Comparison of ENCODE assay signal across 8 mouse cellular contexts in the genomic region with DNA sequence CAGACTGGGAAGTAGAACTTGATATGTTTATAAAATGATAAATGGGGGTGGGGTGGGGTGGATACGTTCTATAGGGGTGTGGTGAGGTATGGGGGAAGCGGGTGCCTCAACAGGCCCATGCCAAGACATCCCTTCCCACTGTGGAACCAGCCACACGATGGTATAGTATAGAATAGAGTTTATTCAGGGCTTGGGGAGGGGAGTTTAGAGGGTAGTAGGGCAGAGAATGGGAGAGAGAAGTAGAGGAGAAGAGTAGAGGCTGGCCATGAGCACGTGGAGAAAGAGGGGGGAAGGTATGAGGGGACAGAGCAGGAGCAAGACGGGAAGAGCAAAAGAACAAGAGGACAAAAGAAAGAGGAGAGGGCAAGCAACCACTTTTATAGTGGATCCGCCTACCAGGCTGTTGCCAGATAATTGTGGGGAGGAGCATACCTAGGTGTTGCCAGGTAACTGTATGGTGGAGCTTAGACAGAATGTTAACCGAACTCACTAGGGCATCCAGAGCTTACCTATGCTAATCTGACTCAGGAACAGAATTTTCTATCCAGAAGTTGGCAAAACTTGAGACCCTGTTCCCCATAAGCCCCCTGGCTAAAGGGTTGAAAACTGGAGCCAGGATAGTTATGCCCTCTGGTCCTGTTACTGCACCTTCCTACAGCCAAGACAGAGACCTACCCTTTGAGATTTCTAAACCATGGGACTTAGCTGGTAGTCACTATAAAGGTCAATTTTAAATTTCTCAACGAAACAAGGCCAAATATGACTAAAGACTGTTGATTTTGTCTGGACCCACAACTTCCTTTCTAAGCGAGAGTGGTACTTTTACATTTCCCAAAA. TPM values are rescaled to one million over a fixed set of nuclear protein-coding genes. Genes with fewer than 3 reads are reported as not detected.
A peak's percentile ranks its signal among the peaks of the same experiment; 100 is the strongest.
DNase-seq lines count a peak whose midpoint lies in the region; ATAC-seq lines count a peak whose summit lies in the region.

No protein-coding gene starts in this region.

- DNase-seq in heart, adult 18-20 months, result no peak
- peak; percentile 62 for DNase-seq in ZHBTc4 (ENCODE audit: low read depth, low spot score)
- DNase-seq in gastrocnemius, postnatal 14 days, result no peak
- DNase-seq in retina, postnatal 1 day, result no peak
- DNase-seq in left cerebral cortex, adult 18-20 months (ENCODE audit: low spot score in 2 of 2), result no peak

- H3K4me2 ChIP-seq in heart, embryonic 14.5 days (ENCODE audit: low read length), result peak overlapping the region; percentile 75
- H3K4me2 ChIP-seq in hindbrain, embryonic 12.5 days (replicated peaks), result peak overlapping the region; percentile 65
- peak overlapping the region; percentile 60 for H3K4me2 ChIP-seq in midbrain, embryonic 12.5 days (replicated peaks)

- H3K9ac ChIP-seq in heart, embryonic 14.5 days (ENCODE audit: low read length), result peak overlapping the region; percentile 80; the same call in 1 of the 2 replicates
- H3K9ac ChIP-seq in hindbrain, embryonic 12.5 days, result no peak overlapping the region
- no peak overlapping the region for H3K9ac ChIP-seq in midbrain, embryonic 12.5 days (replicated peaks)

- intact Hi-C loops in gastrocnemius, postnatal 14 days (cut with DNase I; ENCODE audit: low total_unique reads), result loop anchor here (10.0 kb wide), 1 partner anchor 119 kb away; the partner anchor contains the start of gene Zfp235

- H3K36me3 ChIP-seq in heart, embryonic 14.5 days (ENCODE audit: control insufficient read depth, insufficient read depth, low read length), result no peaks in the 10 kb centered on the region
- no peaks in the 10 kb centered on the region for H3K36me3 ChIP-seq in hindbrain, embryonic 12.5 days
- no peaks in the 10 kb centered on the region for H3K36me3 ChIP-seq in midbrain, embryonic 12.5 days

- H3K27me3 ChIP-seq in heart, embryonic 14.5 days (ENCODE audit: control insufficient read depth, insufficient read depth, low read length), result no peaks in the 10 kb centered on the region
- no peaks in the 10 kb centered on the region for H3K27me3 ChIP-seq in hindbrain, embryonic 12.5 days
- 0 out of 2 replicates have a peak, but pooled peaks cover 2% of the 10 kb centered on the region for H3K27me3 ChIP-seq in midbrain, embryonic 12.5 days

- no peaks in the 10 kb centered on the region for H3K9me3 ChIP-seq in heart, embryonic 14.5 days (ENCODE audit: control insufficient read depth, low read length)
- H3K9me3 ChIP-seq in hindbrain, embryonic 12.5 days (replicated peaks), result no peaks in the 10 kb centered on the region
- no peaks in the 10 kb centered on the region for H3K9me3 ChIP-seq in midbrain, embryonic 12.5 days

- WGBS in heart, embryonic 14.5 days, result 59% methylated on average over 9 of the region's 9 CpGs
- 65% methylated on average over 9 of the region's 9 CpGs for WGBS in hindbrain, embryonic 12.5 days
- WGBS in midbrain, embryonic 12.5 days, result 63% methylated on average over 9 of the region's 9 CpGs

- H3K4me1 ChIP-seq in heart, embryonic 14.5 days (ENCODE audit: control insufficient read depth in 2 of 2, insufficient read depth in 2 of 2, low read length in 2 of 2), result peaks cover 3 to 5% of the 10 kb centered on the region in 2 experiments
- peaks cover 12% of the 10 kb centered on the region for H3K4me1 ChIP-seq in hindbrain, embryonic 12.5 days
- peaks cover 5% of the 10 kb centered on the region; the same call in 1 of the 2 replicates for H3K4me1 ChIP-seq in midbrain, embryonic 12.5 days

- peak overlapping the region in 1 of 2 experiments; percentile 52; a peak in 2 of 4 replicates for H3K4me3 ChIP-seq in heart, embryonic 14.5 days (ENCODE audit: control insufficient read depth in 1 of 2, insufficient read depth in 1 of 2, low read depth in 1 of 2, low read length in 2 of 2)
- H3K4me3 ChIP-seq in hindbrain, embryonic 12.5 days, result peak overlapping the region; percentile 49
- H3K4me3 ChIP-seq in midbrain, embryonic 12.5 days, result peak overlapping the region; percentile 51

- ATAC-seq in heart, embryonic 14.5 days (ENCODE audit: insufficient number of reproducible peaks, insufficient read depth, low FRiP score, low read depth), result no peak; the same call in 1 of the 2 replicates
- peak; percentile 72 for ATAC-seq in hindbrain, embryonic 12.5 days (ENCODE audit: low FRiP score)
- peak; percentile 67 for ATAC-seq in midbrain, embryonic 12.5 days (ENCODE audit: low FRiP score, low read depth)

- no peak overlapping the region for H3K27ac ChIP-seq in heart, embryonic 14.5 days (replicated peaks in 1 of 2; ENCODE audit: control insufficient read depth in 1 of 2, insufficient read depth in 1 of 2, low read depth in 2 of 2, low read length in 2 of 2)
- no peak overlapping the region for H3K27ac ChIP-seq in hindbrain, embryonic 12.5 days
- H3K27ac ChIP-seq in midbrain, embryonic 12.5 days (replicated peaks), result no peak overlapping the region

RNA-seq across cellular contexts. Expression of gene Zfp108, which starts 0.6 kb away (rescaled TPM):
- polyA plus RNA-seq in heart, embryonic 14.5 days (2014; fragmentation: Nextera tagmentation; extraction: Ambion mirVana), result 2.2 and 2.5 TPM in 2 replicates
- 1 to 10 TPM; 1.0 to 1.2 TPM for total RNA-seq in heart, adult 18-20 months (2021)
- 4.4 and 5.4 TPM in 2 replicates for polyA plus RNA-seq in hindbrain, embryonic 12.5 days (2016; fragmentation: Nextera tagmentation; extraction: Ambion mirVana)
- 3.8 and 4.8 TPM in 2 replicates for polyA plus RNA-seq in midbrain, embryonic 12.5 days (2016; fragmentation: Nextera tagmentation; extraction: Ambion mirVana)
- total RNA-seq in gastrocnemius, postnatal 14 days (2021), result 1 to 10 TPM; 1.4 TPM
- 1 to 10 TPM; 7.7 to 8.4 TPM for total RNA-seq in left cerebral cortex, adult 18-20 months (2021)

RNA-seq across cellular contexts. Expression of gene Zfp93, which starts 16.2 kb away (rescaled TPM):
- 5.0 and 6.5 TPM in 2 replicates for polyA plus RNA-seq in heart, embryonic 14.5 days (2014; fragmentation: Nextera tagmentation; extraction: Ambion mirVana)
- 1 to 10 TPM; 3.1 to 3.6 TPM for total RNA-seq in heart, adult 18-20 months (2021)
- polyA plus RNA-seq in hindbrain, embryonic 12.5 days (2016; fragmentation: Nextera tagmentation; extraction: Ambion mirVana), result 7.3 and 8.7 TPM in 2 replicates
- 7.1 and 7.7 TPM in 2 replicates for polyA plus RNA-seq in midbrain, embryonic 12.5 days (2016; fragmentation: Nextera tagmentation; extraction: Ambion mirVana)
- 1 to 10 TPM; 3.0 to 3.7 TPM for total RNA-seq in gastrocnemius, postnatal 14 days (2021)
- 10 to 100 TPM; 11.6 to 12.7 TPM for total RNA-seq in left cerebral cortex, adult 18-20 months (2021)

RNA-seq across cellular contexts. Expression of gene Zfp109, which starts 16.6 kb away (rescaled TPM):
- 2.3 and 3.4 TPM in 2 replicates for polyA plus RNA-seq in heart, embryonic 14.5 days (2014; fragmentation: Nextera tagmentation; extraction: Ambion mirVana)
- 1 to 10 TPM; 2.0 to 2.2 TPM for total RNA-seq in heart, adult 18-20 months (2021)
- polyA plus RNA-seq in hindbrain, embryonic 12.5 days (2016; fragmentation: Nextera tagmentation; extraction: Ambion mirVana), result 4.9 and 5.5 TPM in 2 replicates
- polyA plus RNA-seq in midbrain, embryonic 12.5 days (2016; fragmentation: Nextera tagmentation; extraction: Ambion mirVana), result 3.8 and 5.2 TPM in 2 replicates
- 1 to 10 TPM; 1.5 to 1.7 TPM for total RNA-seq in gastrocnemius, postnatal 14 days (2021)
- total RNA-seq in left cerebral cortex, adult 18-20 months (2021), result 10 to 100 TPM; 10.2 to 12.1 TPM

RNA-seq across cellular contexts. Expression of gene Zfp111, which starts 42.8 kb away (rescaled TPM):
- 6.6 and 7.1 TPM in 2 replicates for polyA plus RNA-seq in heart, embryonic 14.5 days (2014; fragmentation: Nextera tagmentation; extraction: Ambion mirVana)
- 1 to 10 TPM; 3.0 to 4.5 TPM for total RNA-seq in heart, adult 18-20 months (2021)
- 9.3 and 10.4 TPM in 2 replicates for polyA plus RNA-seq in hindbrain, embryonic 12.5 days (2016; fragmentation: Nextera tagmentation; extraction: Ambion mirVana)
- polyA plus RNA-seq in midbrain, embryonic 12.5 days (2016; fragmentation: Nextera tagmentation; extraction: Ambion mirVana), result 8.3 and 10.7 TPM in 2 replicates
- total RNA-seq in gastrocnemius, postnatal 14 days (2021), result 1 to 10 TPM; 3.6 to 4.7 TPM
- 10 to 100 TPM; 12.7 to 13.5 TPM for total RNA-seq in left cerebral cortex, adult 18-20 months (2021)

RNA-seq across cellular contexts. Expression of gene Zfp61, which starts 47.0 kb away (rescaled TPM):
- 12.9 and 15.9 TPM in 2 replicates for polyA plus RNA-seq in heart, embryonic 14.5 days (2014; fragmentation: Nextera tagmentation; extraction: Ambion mirVana)
- total RNA-seq in heart, adult 18-20 months (2021), result 1 to 10 TPM; 2.2 to 2.6 TPM
- 45.0 and 46.4 TPM in 2 replicates for polyA plus RNA-seq in hindbrain, embryonic 12.5 days (2016; fragmentation: Nextera tagmentation; extraction: Ambion mirVana)
- polyA plus RNA-seq in midbrain, embryonic 12.5 days (2016; fragmentation: Nextera tagmentation; extraction: Ambion mirVana), result 45.1 and 45.4 TPM in 2 replicates
- 1 to 10 TPM; 2.6 to 3.8 TPM for total RNA-seq in gastrocnemius, postnatal 14 days (2021)
- total RNA-seq in left cerebral cortex, adult 18-20 months (2021), result 10 to 100 TPM; 19.7 to 21.9 TPM
